Mouse (Mus musculus) megakaryocyte, embryonic 14.5 days (primary cell): ENCODE data around the gene Mctp2.

Experiments
- FLI1 ChIP-seq: IDR thresholded peaks from 2 replicates; pipeline ENCODE4 v1.6.1; 2012; ENCODE audit warnings: low read length, inconsistent platforms, mixed read lengths
- GATA1 ChIP-seq: IDR thresholded peaks from 3 replicates; pipeline ENCODE4 v1.6.1; 2012; ENCODE audit warnings: mixed read lengths, low read length, inconsistent platforms, borderline replicate concordance

GRCm38 (mm10) chr7:72296171-72296570, 10.2 kb downstream of the Mctp2 start:
- TF ChIP-seq GATA1 (no peak), FLI1 (no peak)
